ENCODE assay signal across 8 mouse cellular contexts in the genomic region with DNA sequence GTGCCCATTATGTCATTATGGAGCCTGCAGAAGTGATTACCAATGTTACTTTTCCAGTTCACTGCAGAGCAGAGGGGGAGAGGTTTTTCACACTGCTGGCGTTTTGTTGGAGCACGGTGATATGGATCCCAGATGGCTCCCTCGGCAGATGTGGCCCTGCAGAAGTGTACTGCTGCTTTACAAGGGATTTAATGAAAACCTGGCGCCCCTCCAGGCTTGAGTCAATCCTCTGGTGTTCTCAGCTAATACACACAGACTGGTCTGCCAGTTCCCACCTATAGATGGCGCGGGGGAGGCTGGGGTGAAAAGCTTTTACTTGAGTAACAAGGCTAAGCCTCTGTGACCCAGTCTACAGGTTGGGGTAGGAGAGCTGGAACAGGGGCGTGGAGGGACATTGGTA.
DNase-seq lines count a peak whose midpoint lies in the region.

No protein-coding gene starts in this region.

- peak; percentile 34 for DNase-seq in adrenal gland, postnatal 10 days
- DNase-seq in adrenal gland, postnatal 4 days (ENCODE audit: low spot score in 2 of 2) = no peak
- DNase-seq in right cerebral cortex, postnatal 4 days = peak; percentile 27
- DNase-seq in right cerebral cortex, postnatal 36 days (ENCODE audit: low spot score in 2 of 2) = no peak
- peak; percentile 41 for DNase-seq in heart, adult 8-10 months (ENCODE audit: low spot score)
- peak; percentile 26 for DNase-seq in lung, postnatal 36 days
- no peak for DNase-seq in thymus, adult 18-20 months
- DNase-seq in thymus, postnatal 0 days (ENCODE audit: low spot score) = no peak

Comparison
In these comparisons a context has a peak if more than half of its experiments do, and no peak if none do; other contexts are left out.
1. DNase-seq: peak in adrenal gland, postnatal 10 days (single experiment), right cerebral cortex, postnatal 4 days (single experiment), heart, adult 8-10 months (single experiment) and lung, postnatal 36 days (single experiment); none in adrenal gland, postnatal 4 days (0 of 2), right cerebral cortex, postnatal 36 days (0 of 2), thymus, adult 18-20 months (0 of 2) and thymus, postnatal 0 days (single experiment).